Mouse (Mus musculus): ENCODE results near the gene Ispd. TPM values are rescaled to one million over a fixed set of nuclear protein-coding genes. Genes with fewer than 3 reads are reported as not detected.

Gene Ispd
- polyA plus RNA-seq, 1 experiment, result 5.1 TPM

DNA sequence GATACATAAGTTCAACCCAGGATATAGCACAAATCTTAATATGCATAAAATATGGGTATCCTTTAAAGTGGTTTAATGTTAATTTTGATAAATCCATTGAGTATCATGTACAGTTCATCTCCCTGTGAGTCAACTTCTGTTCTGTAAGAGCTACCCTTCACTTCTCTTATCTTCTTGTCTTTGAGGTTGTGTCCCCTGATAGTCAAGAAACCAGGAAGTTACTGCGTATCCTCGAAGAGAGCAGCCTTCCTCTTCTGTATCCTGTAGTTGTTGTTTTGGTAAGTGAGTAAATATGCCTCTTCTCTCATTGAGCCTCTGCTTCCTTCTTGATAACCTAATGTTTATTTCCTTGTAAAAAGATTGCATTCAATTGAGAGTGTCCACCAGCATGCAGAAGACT is 140.5 kb downstream of the Ispd start:
- no peak for DNase-seq (ENCODE audit: low read depth)

DNA sequence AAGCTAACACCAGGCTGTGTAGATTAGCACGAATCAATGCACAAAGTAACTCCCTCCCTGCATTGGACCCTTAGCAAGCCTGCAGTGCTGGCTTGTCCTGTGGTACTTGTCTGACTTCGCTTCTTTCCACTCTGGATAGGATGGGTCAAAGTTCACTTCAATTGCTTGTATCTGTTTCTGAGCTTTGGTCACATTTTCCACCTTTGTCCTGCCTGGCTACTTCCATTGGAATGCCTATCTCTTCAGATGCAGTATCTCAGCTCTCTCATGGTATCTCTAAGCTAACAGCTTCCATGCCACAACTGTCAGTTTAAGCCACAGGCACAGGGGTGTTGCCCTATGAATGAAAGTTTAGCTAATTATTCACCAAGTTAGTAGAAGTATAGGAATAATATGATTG is 142.3 kb downstream of the Ispd start:
- DNase-seq (ENCODE audit: low read depth), result no peak
- TF ChIP-seq POLR2A (IDR thresholded peaks at IDR 0.05; ENCODE audit: borderline replicate concordance, extremely low read depth, insufficient read depth, insufficient read length, poor library complexity, severe bottlenecking) (no peak), CTCF (IDR thresholded peaks at IDR 0.05; ENCODE audit: borderline replicate concordance, extremely low read depth, insufficient read depth, insufficient read length) (no peak)

More for the DNA sequence above, 140.5 kb downstream of the Ispd start:
- no peak for TF ChIP-seq CTCF (IDR thresholded peaks at IDR 0.05; ENCODE audit: borderline replicate concordance, extremely low read depth, insufficient read depth, insufficient read length)
- TF ChIP-seq POLR2A (IDR thresholded peaks at IDR 0.05; ENCODE audit: borderline replicate concordance, extremely low read depth, insufficient read depth, insufficient read length, poor library complexity, severe bottlenecking), result no peak

- TF ChIP-seq CTCF (IDR thresholded peaks at IDR 0.05; ENCODE audit: borderline replicate concordance, extremely low read depth, insufficient read depth, insufficient read length) (no peak), POLR2A (IDR thresholded peaks at IDR 0.05; ENCODE audit: borderline replicate concordance, extremely low read depth, insufficient read depth, insufficient read length, poor library complexity, severe bottlenecking) (no peak)
- peak; percentile 26 for DNase-seq (ENCODE audit: low read depth)
Measured at GRCm38 (mm10) chr12:36530920-36531319, 149.7 kb downstream of the Ispd start.

- peak; percentile 56 for DNase-seq (ENCODE audit: low read depth)
- no peak for TF ChIP-seq CTCF (IDR thresholded peaks at IDR 0.05; ENCODE audit: borderline replicate concordance, extremely low read depth, insufficient read depth, insufficient read length)
- no peak for TF ChIP-seq POLR2A (IDR thresholded peaks at IDR 0.05; ENCODE audit: borderline replicate concordance, extremely low read depth, insufficient read depth, insufficient read length, poor library complexity, severe bottlenecking)
Measured at GRCm38 (mm10) chr12:36531421-36532072, 150.3 kb downstream of the Ispd start.

GRCm38 (mm10) chr12:36532525-36532924 is 151.3 kb downstream of the Ispd start:
- no peak for TF ChIP-seq POLR2A (IDR thresholded peaks at IDR 0.05; ENCODE audit: borderline replicate concordance, extremely low read depth, insufficient read depth, insufficient read length, poor library complexity, severe bottlenecking)
- DNase-seq (ENCODE audit: low read depth), result no peak

DNA sequence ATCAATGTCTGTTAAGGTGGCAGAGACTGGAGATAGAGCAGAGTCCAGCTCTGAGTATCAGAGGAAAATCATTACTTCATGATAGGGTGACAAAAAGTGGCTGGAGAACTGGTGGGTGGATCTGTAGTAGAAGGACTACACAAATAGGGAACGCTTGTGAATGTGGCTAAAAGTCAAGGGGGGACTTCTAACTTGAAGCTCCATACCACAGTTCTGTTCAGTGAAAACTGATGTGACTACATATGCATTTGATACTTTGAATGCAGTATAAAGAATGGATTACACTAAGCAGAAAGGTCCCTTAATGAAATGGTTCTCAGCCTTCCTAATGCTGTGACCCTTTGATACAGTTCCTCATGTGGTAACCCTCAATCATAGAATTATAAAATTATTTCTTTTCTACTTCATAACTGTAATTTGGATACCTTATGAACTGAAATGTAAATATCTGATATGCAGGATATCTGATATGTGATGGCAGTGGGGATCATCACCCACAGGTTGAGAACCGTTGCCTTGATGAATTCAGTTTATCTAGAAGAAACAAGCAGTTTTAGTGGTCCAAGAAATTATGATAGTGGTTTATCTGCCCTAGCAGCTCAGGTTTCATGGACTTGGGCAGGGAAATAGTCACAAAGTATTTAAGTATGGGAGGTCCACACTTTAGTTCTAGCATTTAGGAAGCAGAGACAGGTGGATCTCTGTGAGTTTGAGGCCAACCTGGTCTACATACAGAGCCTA is 152.1 kb downstream of the Ispd start:
- DNase-seq (ENCODE audit: low read depth), result no peak
- TF ChIP-seq CTCF (IDR thresholded peaks at IDR 0.05; ENCODE audit: borderline replicate concordance, extremely low read depth, insufficient read depth, insufficient read length) (no peak), POLR2A (IDR thresholded peaks at IDR 0.05; ENCODE audit: borderline replicate concordance, extremely low read depth, insufficient read depth, insufficient read length, poor library complexity, severe bottlenecking) (no peak)

DNA sequence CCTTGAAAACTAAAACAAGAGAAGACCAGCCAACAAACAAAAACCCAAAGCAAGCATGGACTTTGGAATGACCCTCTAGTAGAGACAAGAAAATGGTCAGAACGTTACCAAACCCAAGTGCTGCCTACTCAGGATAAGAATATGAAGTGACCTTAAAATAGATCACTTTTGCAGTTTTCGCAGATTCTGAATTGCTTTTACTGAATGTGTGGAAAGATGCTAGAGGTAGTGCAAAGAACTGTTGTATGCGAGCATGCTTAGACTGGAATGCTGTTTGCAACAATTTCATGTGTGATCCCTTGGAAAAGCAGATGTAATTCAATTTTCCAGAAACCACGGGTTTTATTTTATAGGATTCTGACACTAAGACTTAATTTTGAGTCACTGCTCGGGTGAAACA is 153.3 kb downstream of the Ispd start:
- DNase-seq (ENCODE audit: low read depth), result no peak
- TF ChIP-seq CTCF (IDR thresholded peaks at IDR 0.05; ENCODE audit: borderline replicate concordance, extremely low read depth, insufficient read depth, insufficient read length), result no peak
- TF ChIP-seq POLR2A (IDR thresholded peaks at IDR 0.05; ENCODE audit: borderline replicate concordance, extremely low read depth, insufficient read depth, insufficient read length, poor library complexity, severe bottlenecking), result no peak

- TF ChIP-seq CTCF (IDR thresholded peaks at IDR 0.05; ENCODE audit: borderline replicate concordance, extremely low read depth, insufficient read depth, insufficient read length) (no peak), POLR2A (IDR thresholded peaks at IDR 0.05; ENCODE audit: borderline replicate concordance, extremely low read depth, insufficient read depth, insufficient read length, poor library complexity, severe bottlenecking) (no peak)
- no peak for DNase-seq (ENCODE audit: low read depth)
Measured at GRCm38 (mm10) chr12:36545318-36545717, 164.1 kb downstream of the Ispd start.

GRCm38 (mm10) chr12:36549474-36549873 is 168.2 kb downstream of the Ispd start:
- peak; percentile 14 for DNase-seq (ENCODE audit: low read depth)

GRCm38 (mm10) chr12:36554697-36555096 is 173.4 kb downstream of the Ispd start:
- DNase-seq (ENCODE audit: low read depth), result no peak

More at GRCm38 (mm10) chr12:36549474-36549873, 168.2 kb downstream of the Ispd start:
- TF ChIP-seq POLR2A (IDR thresholded peaks at IDR 0.05; ENCODE audit: borderline replicate concordance, extremely low read depth, insufficient read depth, insufficient read length, poor library complexity, severe bottlenecking), result no peak
- no peak for TF ChIP-seq CTCF (IDR thresholded peaks at IDR 0.05; ENCODE audit: borderline replicate concordance, extremely low read depth, insufficient read depth, insufficient read length)

GRCm38 (mm10) chr12:36564146-36564545 is 182.9 kb downstream of the Ispd start:
- DNase-seq (ENCODE audit: low read depth), result peak; percentile 38
- no peak for TF ChIP-seq POLR2A (IDR thresholded peaks at IDR 0.05; ENCODE audit: borderline replicate concordance, extremely low read depth, insufficient read depth, insufficient read length, poor library complexity, severe bottlenecking)
- TF ChIP-seq CTCF (IDR thresholded peaks at IDR 0.05; ENCODE audit: borderline replicate concordance, extremely low read depth, insufficient read depth, insufficient read length), result no peak

More at GRCm38 (mm10) chr12:36554697-36555096, 173.4 kb downstream of the Ispd start:
- TF ChIP-seq CTCF (IDR thresholded peaks at IDR 0.05; ENCODE audit: borderline replicate concordance, extremely low read depth, insufficient read depth, insufficient read length) (no peak), POLR2A (IDR thresholded peaks at IDR 0.05; ENCODE audit: borderline replicate concordance, extremely low read depth, insufficient read depth, insufficient read length, poor library complexity, severe bottlenecking) (no peak)

DNA sequence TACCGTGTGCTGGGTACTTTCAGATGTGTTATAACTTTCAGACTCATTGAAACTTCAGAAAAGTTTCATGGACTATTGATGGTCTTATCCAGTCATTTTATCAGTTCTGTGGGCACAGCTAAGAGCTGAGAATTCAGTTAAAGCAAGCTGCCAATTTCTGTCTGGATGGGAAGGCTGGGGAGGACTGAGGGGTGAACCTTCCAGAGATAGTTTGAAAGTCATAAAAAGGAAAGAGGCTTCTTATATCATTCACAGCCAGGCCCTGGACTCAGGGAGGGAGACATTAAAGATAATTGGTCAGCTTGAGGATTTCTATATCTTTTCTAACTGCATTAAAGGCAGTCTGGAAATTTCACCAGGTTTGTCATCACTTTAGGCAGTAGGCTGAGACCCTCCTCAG is 185.7 kb downstream of the Ispd start:
- TF ChIP-seq POLR2A (IDR thresholded peaks at IDR 0.05; ENCODE audit: borderline replicate concordance, extremely low read depth, insufficient read depth, insufficient read length, poor library complexity, severe bottlenecking) (no peak), CTCF (IDR thresholded peaks at IDR 0.05; ENCODE audit: borderline replicate concordance, extremely low read depth, insufficient read depth, insufficient read length) (no peak)
- DNase-seq (ENCODE audit: low read depth), result no peak

Measured in brain, embryonic 14.5 days (tissue).